Mouse (Mus musculus): ENCODE results near the gene Asb6. TPM values are rescaled to one million over a fixed set of nuclear protein-coding genes. Genes with fewer than 3 reads are reported as not detected.

Gene Asb6
- polyA plus RNA-seq, 1 experiment from 2014 or later, result 24.2 TPM

GRCm38 (mm10) chr2:30834373-30835022 lies 4.4 kb upstream of the Asb6 start, which contains the start of gene Prrx2:
TSS of gene Prrx2 (plus strand) at chr2:30834972.
- Histone ChIP-seq H3K9me3 (replicated peaks) (no peaks in the 10 kb centered on the region), H3K4me1 (replicated peaks) (peaks cover 40% of the 10 kb centered on the region), H3K4me2 (no peak within 1 kb of the TSS), H3K36me3 (no peaks in the 10 kb centered on the region), H3K27me3 (replicated peaks) (no peaks in the 10 kb centered on the region), H3K4me3 (no peak within 1 kb of the TSS), H3K27ac (ENCODE audit: poor library complexity, severe bottlenecking) (peak within 1 kb of the TSS; percentile 76), H3K9ac (no peak within 1 kb of the TSS)
- ATAC-seq (ENCODE audit: insufficient number of reproducible peaks, low FRiP score), result no peak; the same call in 1 of the 2 replicates
- WGBS, result 34% methylated on average over 9 of the region's 10 CpGs

GRCm38 (mm10) chr2:30833644-30834043 lies 3.5 kb upstream of the Asb6 start:
- no peaks in the 10 kb centered on the region for H3K9me3 ChIP-seq (replicated peaks)
- no peak for ATAC-seq (ENCODE audit: insufficient number of reproducible peaks, low FRiP score)
- no peaks in the 10 kb centered on the region for H3K36me3 ChIP-seq
- peaks cover 40% of the 10 kb centered on the region for H3K4me1 ChIP-seq (replicated peaks)
- WGBS, result 57% methylated on average over 5 of the region's 5 CpGs
- no peak overlapping the region for H3K4me3 ChIP-seq
- H3K9ac ChIP-seq, result no peak overlapping the region
- no peak overlapping the region for H3K4me2 ChIP-seq
- H3K27me3 ChIP-seq (replicated peaks), result no peaks in the 10 kb centered on the region
- H3K27ac ChIP-seq (ENCODE audit: poor library complexity, severe bottlenecking), result peak overlapping the region; percentile 76

GRCm38 (mm10) chr2:30829315-30829714 lies 818 bp downstream of the Asb6 start:
- Histone ChIP-seq H3K36me3 (peaks cover 24% of the 10 kb centered on the region), H3K9ac (no peak overlapping the region), H3K4me2 (no peak overlapping the region), H3K4me3 (no peak overlapping the region), H3K27me3 (replicated peaks) (no peaks in the 10 kb centered on the region), H3K4me1 (replicated peaks) (peaks cover 30% of the 10 kb centered on the region), H3K9me3 (replicated peaks) (no peaks in the 10 kb centered on the region), H3K27ac (ENCODE audit: poor library complexity, severe bottlenecking) (no peak overlapping the region)
- ATAC-seq (ENCODE audit: insufficient number of reproducible peaks, low FRiP score), result no peak
- WGBS, result 44% methylated on average over 5 of the region's 5 CpGs

GRCm38 (mm10) chr2:30827749-30828475 lies 2.2 kb downstream of the Asb6 start:
- no peaks in the 10 kb centered on the region for H3K27me3 ChIP-seq (replicated peaks)
- H3K4me2 ChIP-seq, result peak overlapping the region; percentile 89
- no peaks in the 10 kb centered on the region for H3K9me3 ChIP-seq (replicated peaks)
- ATAC-seq (ENCODE audit: insufficient number of reproducible peaks, low FRiP score), result peak; percentile 87
- H3K9ac ChIP-seq, result peak overlapping the region; percentile 97
- H3K4me1 ChIP-seq (replicated peaks), result peaks cover 28% of the 10 kb centered on the region
- H3K36me3 ChIP-seq, result peaks cover 38% of the 10 kb centered on the region
- under 1% methylated on average over 63 of the region's 63 CpGs for WGBS
- peak overlapping the region; percentile 99 for H3K4me3 ChIP-seq
- peak overlapping the region; percentile 71 for H3K27ac ChIP-seq (ENCODE audit: poor library complexity, severe bottlenecking)

GRCm38 (mm10) chr2:30826825-30827748 lies 3.0 kb downstream of the Asb6 start:
- Histone ChIP-seq H3K36me3 (peaks cover 47% of the 10 kb centered on the region), H3K27ac (ENCODE audit: poor library complexity, severe bottlenecking) (peak overlapping the region; percentile 71), H3K4me3 (peak overlapping the region; percentile 99), H3K27me3 (replicated peaks) (no peaks in the 10 kb centered on the region), H3K4me1 (replicated peaks) (peaks cover 28% of the 10 kb centered on the region), H3K9me3 (replicated peaks) (no peaks in the 10 kb centered on the region), H3K9ac (peak overlapping the region; percentile 97), H3K4me2 (peak overlapping the region; percentile 89)
- ATAC-seq (ENCODE audit: insufficient number of reproducible peaks, low FRiP score), result 0 out of 2 replicates have a peak, but pooled peaks have one; percentile 15
- 33% methylated on average over 26 of the region's 26 CpGs for WGBS

- H3K9ac ChIP-seq, result 0 out of 2 replicates have a peak overlapping the region, but pooled peaks have one; percentile 5
- H3K4me1 ChIP-seq (replicated peaks), result peaks cover 47% of the 10 kb centered on the region
- H3K36me3 ChIP-seq, result peaks cover 80% of the 10 kb centered on the region
- H3K4me2 ChIP-seq, result no peak overlapping the region
- no peak overlapping the region for H3K4me3 ChIP-seq
- no peak overlapping the region for H3K27ac ChIP-seq (ENCODE audit: poor library complexity, severe bottlenecking)
- 68% methylated on average over 13 of the region's 13 CpGs for WGBS
- no peaks in the 10 kb centered on the region for H3K27me3 ChIP-seq (replicated peaks)
- H3K9me3 ChIP-seq (replicated peaks), result no peaks in the 10 kb centered on the region
- no peak for ATAC-seq (ENCODE audit: insufficient number of reproducible peaks, low FRiP score)
These were observed 6.6 kb downstream of the Asb6 start for GRCm38 (mm10) chr2:30823385-30824153.

GRCm38 (mm10) chr2:30822460-30822859 lies 7.7 kb downstream of the Asb6 start:
- Histone ChIP-seq H3K9ac (no peak overlapping the region), H3K4me2 (no peak overlapping the region), H3K4me1 (replicated peaks) (peaks cover 42% of the 10 kb centered on the region), H3K27ac (ENCODE audit: poor library complexity, severe bottlenecking) (0 out of 2 replicates have a peak overlapping the region, but pooled peaks have one; percentile 4), H3K27me3 (replicated peaks) (no peaks in the 10 kb centered on the region), H3K36me3 (peaks cover 82% of the 10 kb centered on the region), H3K9me3 (replicated peaks) (no peaks in the 10 kb centered on the region), H3K4me3 (no peak overlapping the region)
- ATAC-seq (ENCODE audit: insufficient number of reproducible peaks, low FRiP score), result no peak
- 86% methylated on average over 8 of the region's 8 CpGs for WGBS

GRCm38 (mm10) chr2:30821073-30821472 lies 9.1 kb downstream of the Asb6 start:
- no peak overlapping the region for H3K4me2 ChIP-seq
- ATAC-seq (ENCODE audit: insufficient number of reproducible peaks, low FRiP score), result no peak
- no peak overlapping the region for H3K4me3 ChIP-seq
- no peaks in the 10 kb centered on the region for H3K27me3 ChIP-seq (replicated peaks)
- no peak overlapping the region for H3K9ac ChIP-seq
- no peak overlapping the region for H3K27ac ChIP-seq (ENCODE audit: poor library complexity, severe bottlenecking)
- no peaks in the 10 kb centered on the region for H3K9me3 ChIP-seq (replicated peaks)
- WGBS, result 92% methylated on average over 3 of the region's 3 CpGs
- peaks cover 83% of the 10 kb centered on the region for H3K36me3 ChIP-seq
- H3K4me1 ChIP-seq (replicated peaks), result peaks cover 29% of the 10 kb centered on the region

GRCm38 (mm10) chr2:30819873-30820272 lies 10.3 kb downstream of the Asb6 start:
- H3K36me3 ChIP-seq, result peaks cover 84% of the 10 kb centered on the region
- H3K4me2 ChIP-seq, result no peak overlapping the region
- H3K27me3 ChIP-seq (replicated peaks), result no peaks in the 10 kb centered on the region
- 91% methylated on average over 5 of the region's 5 CpGs for WGBS
- no peak overlapping the region for H3K27ac ChIP-seq (ENCODE audit: poor library complexity, severe bottlenecking)
- H3K9ac ChIP-seq, result no peak overlapping the region
- no peaks in the 10 kb centered on the region for H3K9me3 ChIP-seq (replicated peaks)
- ATAC-seq (ENCODE audit: insufficient number of reproducible peaks, low FRiP score), result no peak
- peaks cover 29% of the 10 kb centered on the region for H3K4me1 ChIP-seq (replicated peaks)
- no peak overlapping the region for H3K4me3 ChIP-seq

GRCm38 (mm10) chr2:30816383-30816782 lies 13.8 kb downstream of the Asb6 start:
- Histone ChIP-seq H3K27ac (ENCODE audit: poor library complexity, severe bottlenecking) (no peak overlapping the region), H3K4me1 (replicated peaks) (peaks cover 20% of the 10 kb centered on the region), H3K4me3 (no peak overlapping the region), H3K27me3 (replicated peaks) (no peaks in the 10 kb centered on the region), H3K36me3 (peaks cover 82% of the 10 kb centered on the region), H3K9me3 (replicated peaks) (no peaks in the 10 kb centered on the region), H3K9ac (no peak overlapping the region), H3K4me2 (no peak overlapping the region)
- ATAC-seq (ENCODE audit: insufficient number of reproducible peaks, low FRiP score), result no peak
- 100% methylated on average over 1 of the region's 1 CpGs for WGBS
